Mouse (Mus musculus) embryo, embryonic 11.5 days (tissue): ENCODE results near the gene Arl4c.

Experiments used
- DNase-seq: peaks from one replicate; pipeline ENCODE4 v3.0.0-alpha.2; 2012; ENCODE audit warnings: low read depth, low spot score

Arl4c gene

GRCm38 (mm10) chr1:88700961-88701861, 810 bp downstream of the Arl4c start:
- no peak for DNase-seq

GRCm38 (mm10) chr1:88699856-88700791, 1.9 kb downstream of the Arl4c start:
- DNase-seq, result no peak

GRCm38 (mm10) chr1:88699401-88699800, 2.6 kb downstream of the Arl4c start:
- DNase-seq, result no peak

GRCm38 (mm10) chr1:88698926-88699325, 3.1 kb downstream of the Arl4c start:
- DNase-seq, result no peak

GRCm38 (mm10) chr1:88698131-88698530, 3.9 kb downstream of the Arl4c start:
- no peak for DNase-seq

GRCm38 (mm10) chr1:88696408-88696807, 5.6 kb downstream of the Arl4c start:
- DNase-seq, result no peak

- DNase-seq, result no peak
These were observed 7.7 kb downstream of the Arl4c start for GRCm38 (mm10) chr1:88694353-88694752.

- DNase-seq, result no peak
These were observed 9.7 kb downstream of the Arl4c start for GRCm38 (mm10) chr1:88692293-88692827.

GRCm38 (mm10) chr1:88690601-88691000, 11.4 kb downstream of the Arl4c start:
- no peak for DNase-seq

- DNase-seq, result no peak
These were observed 17.3 kb downstream of the Arl4c start for GRCm38 (mm10) chr1:88684765-88685164.

- no peak for DNase-seq
These were observed 20.4 kb downstream of the Arl4c start for GRCm38 (mm10) chr1:88681596-88681995.

GRCm38 (mm10) chr1:88680804-88681203, 21.2 kb downstream of the Arl4c start:
- no peak for DNase-seq

- DNase-seq, result no peak
These were observed 23.7 kb downstream of the Arl4c start for GRCm38 (mm10) chr1:88678231-88678739.

GRCm38 (mm10) chr1:88670807-88671206, 31.2 kb downstream of the Arl4c start:
- no peak for DNase-seq

- peak; percentile 11 for DNase-seq
These were observed 32.9 kb downstream of the Arl4c start for GRCm38 (mm10) chr1:88668846-88669810.

- DNase-seq, result no peak
These were observed 33.7 kb downstream of the Arl4c start for GRCm38 (mm10) chr1:88668353-88668752.

GRCm38 (mm10) chr1:88664623-88665022, 37.4 kb downstream of the Arl4c start:
- DNase-seq, result no peak

- no peak for DNase-seq
These were observed 39.3 kb downstream of the Arl4c start for GRCm38 (mm10) chr1:88662736-88663135.

GRCm38 (mm10) chr1:88661209-88661608, 40.8 kb downstream of the Arl4c start:
- DNase-seq, result no peak

- no peak for DNase-seq
These were observed 43.6 kb downstream of the Arl4c start for GRCm38 (mm10) chr1:88658290-88658857.
